Mouse (Mus musculus): ENCODE data around the gene Crhr1. TPM values are rescaled to one million over a fixed set of nuclear protein-coding genes. Genes with fewer than 3 reads are reported as not detected.
A peak's percentile ranks its signal among the peaks of the same experiment; 100 is the strongest.

The Crhr1 gene
- 8.1 and 9.3 TPM in 2 replicates for polyA plus RNA-seq (2015; fragmentation: Nextera tagmentation; extraction: Ambion mirVana)

DNA sequence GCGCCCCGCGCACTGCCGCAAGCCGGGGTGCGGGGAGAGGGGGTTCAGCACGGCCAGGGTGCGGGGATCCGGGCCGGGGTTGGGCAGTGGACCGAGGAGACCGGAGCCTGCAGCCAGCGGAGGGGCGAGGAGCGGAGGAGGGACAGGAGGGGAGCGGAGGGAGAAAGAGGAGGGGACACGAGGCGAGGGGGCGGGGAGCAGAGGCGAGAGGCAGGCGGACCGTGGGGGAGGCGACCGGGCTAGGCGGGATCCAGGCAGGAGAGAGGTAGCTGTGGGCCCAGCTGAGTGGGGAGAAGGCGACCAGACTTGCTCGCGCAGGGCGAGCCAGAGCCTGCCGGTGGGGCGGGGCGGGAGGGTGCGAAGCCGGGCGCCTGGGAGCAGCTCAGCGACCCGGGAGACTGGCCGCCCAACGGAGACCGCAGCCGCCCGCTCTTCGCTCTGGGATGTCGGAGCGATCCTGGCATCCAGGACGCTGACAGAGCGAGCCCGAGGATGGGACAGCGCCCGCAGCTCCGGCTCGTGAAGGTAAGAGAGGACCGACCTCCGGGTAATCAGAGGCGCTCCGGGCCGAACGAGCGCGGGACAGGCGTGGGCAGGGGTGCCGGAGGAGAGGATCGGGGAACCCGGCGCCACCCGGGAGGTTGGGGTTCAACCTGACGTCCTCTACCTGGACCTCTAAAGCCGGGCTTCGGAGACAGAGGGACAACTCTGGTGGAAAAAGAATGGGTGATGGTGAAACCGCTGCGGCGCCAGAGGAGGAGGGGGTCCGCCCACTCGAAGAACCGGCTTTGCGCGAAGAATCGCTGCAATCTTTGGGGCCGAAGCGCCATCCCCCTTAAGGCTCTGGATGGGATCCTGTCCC lies at the start of gene Crhr1:
Gene Crhr1 (plus strand): TSS at position 276 of the 862 bp plus-strand sequence.
- Histone ChIP-seq H3K36me3 (ENCODE audit: control insufficient read depth, insufficient read depth, low read length) (no peaks in the 10 kb centered on the region), H3K4me3 (ENCODE audit: low read depth, low read length) (peak within 1 kb of the TSS; percentile 68), H3K4me1 (ENCODE audit: control insufficient read depth, insufficient read depth, low read length) (peaks cover 5% of the 10 kb centered on the region; the same call in 1 of the 2 replicates), H3K27ac (ENCODE audit: low read length) (peak within 1 kb of the TSS; percentile 74), H3K4me2 (ENCODE audit: low read length) (peak within 1 kb of the TSS; percentile 92), H3K27me3 (ENCODE audit: control insufficient read depth, insufficient read depth, low read depth, low read length) (peaks cover 10% of the 10 kb centered on the region), H3K9me3 (replicated peaks; ENCODE audit: control insufficient read depth, low read length, poor library complexity, severe bottlenecking) (no peaks in the 10 kb centered on the region), H3K9ac (ENCODE audit: low read depth, low read length) (peak within 1 kb of the TSS; percentile 85)
- peak; percentile 76 for ATAC-seq
- WGBS, result under 1% methylated on average over 73 of the region's 80 CpGs

GRCm38 (mm10) chr11:104083248-104083647 lies 49.4 kb upstream of the Crhr1 start:
- H3K9ac ChIP-seq (ENCODE audit: low read depth, low read length), result no peak overlapping the region
- no peak overlapping the region for H3K4me2 ChIP-seq (ENCODE audit: low read length)
- no peaks in the 10 kb centered on the region for H3K9me3 ChIP-seq (replicated peaks; ENCODE audit: control insufficient read depth, low read length, poor library complexity, severe bottlenecking)
- ATAC-seq, result no peak
- no peak overlapping the region for H3K27ac ChIP-seq (ENCODE audit: low read length)
- H3K27me3 ChIP-seq (ENCODE audit: control insufficient read depth, insufficient read depth, low read depth, low read length), result no peaks in the 10 kb centered on the region
- WGBS, result 92% methylated on average over 6 of the region's 7 CpGs
- H3K36me3 ChIP-seq (ENCODE audit: control insufficient read depth, insufficient read depth, low read length), result no peaks in the 10 kb centered on the region
- no peak overlapping the region for H3K4me3 ChIP-seq (ENCODE audit: low read depth, low read length)
- H3K4me1 ChIP-seq (ENCODE audit: control insufficient read depth, insufficient read depth, low read length), result peaks cover 5% of the 10 kb centered on the region

- 84% methylated on average over 6 of the region's 6 CpGs for WGBS
- Histone ChIP-seq H3K4me3 (ENCODE audit: low read depth, low read length) (no peak overlapping the region), H3K4me1 (ENCODE audit: control insufficient read depth, insufficient read depth, low read length) (peaks cover 9% of the 10 kb centered on the region), H3K9me3 (replicated peaks; ENCODE audit: control insufficient read depth, low read length, poor library complexity, severe bottlenecking) (no peaks in the 10 kb centered on the region), H3K36me3 (ENCODE audit: control insufficient read depth, insufficient read depth, low read length) (no peaks in the 10 kb centered on the region), H3K4me2 (ENCODE audit: low read length) (no peak overlapping the region), H3K27me3 (ENCODE audit: control insufficient read depth, insufficient read depth, low read depth, low read length) (no peaks in the 10 kb centered on the region), H3K9ac (ENCODE audit: low read depth, low read length) (no peak overlapping the region), H3K27ac (ENCODE audit: low read length) (no peak overlapping the region)
- no peak for ATAC-seq
Observed at GRCm38 (mm10) chr11:104083716-104084115, 48.9 kb upstream of the Crhr1 start.

DNA sequence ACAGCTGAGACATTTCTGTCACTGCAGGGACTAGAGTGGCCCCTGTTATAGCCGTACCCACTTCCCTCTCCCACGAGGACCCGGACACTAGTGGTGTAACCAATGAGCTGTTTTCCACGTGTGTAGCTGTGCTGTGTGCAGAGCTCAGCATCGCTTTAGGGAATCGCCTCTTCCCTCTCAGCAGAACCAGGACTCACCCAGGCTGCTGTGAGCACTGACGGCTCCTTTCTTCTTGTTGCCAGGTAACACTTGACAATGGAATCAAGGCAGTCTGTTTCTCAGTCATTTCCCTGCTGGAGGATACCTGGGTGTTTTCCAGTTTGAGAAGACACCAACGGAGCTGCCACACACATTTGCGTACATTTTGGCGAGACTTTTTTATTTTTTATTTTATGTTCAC lies 44.1 kb upstream of the Crhr1 start:
- peak overlapping the region; percentile 42; the same call in 1 of the 2 replicates for H3K27ac ChIP-seq (ENCODE audit: low read length)
- ATAC-seq, result peak; percentile 70
- WGBS, result 27% methylated on average over 10 of the region's 10 CpGs
- H3K27me3 ChIP-seq (ENCODE audit: control insufficient read depth, insufficient read depth, low read depth, low read length), result no peaks in the 10 kb centered on the region
- no peaks in the 10 kb centered on the region for H3K36me3 ChIP-seq (ENCODE audit: control insufficient read depth, insufficient read depth, low read length)
- no peak overlapping the region for H3K4me3 ChIP-seq (ENCODE audit: low read depth, low read length)
- H3K4me1 ChIP-seq (ENCODE audit: control insufficient read depth, insufficient read depth, low read length), result peaks cover 9% of the 10 kb centered on the region
- no peak overlapping the region for H3K9ac ChIP-seq (ENCODE audit: low read depth, low read length)
- H3K4me2 ChIP-seq (ENCODE audit: low read length), result peak overlapping the region; percentile 14; the same call in 1 of the 2 replicates
- no peaks in the 10 kb centered on the region for H3K9me3 ChIP-seq (replicated peaks; ENCODE audit: control insufficient read depth, low read length, poor library complexity, severe bottlenecking)

GRCm38 (mm10) chr11:104090769-104091168 lies 41.9 kb upstream of the Crhr1 start:
- Histone ChIP-seq H3K27ac (ENCODE audit: low read length) (no peak overlapping the region), H3K36me3 (ENCODE audit: control insufficient read depth, insufficient read depth, low read length) (no peaks in the 10 kb centered on the region), H3K9ac (ENCODE audit: low read depth, low read length) (no peak overlapping the region), H3K27me3 (ENCODE audit: control insufficient read depth, insufficient read depth, low read depth, low read length) (no peaks in the 10 kb centered on the region), H3K9me3 (replicated peaks; ENCODE audit: control insufficient read depth, low read length, poor library complexity, severe bottlenecking) (no peaks in the 10 kb centered on the region), H3K4me1 (ENCODE audit: control insufficient read depth, insufficient read depth, low read length) (peaks cover 9% of the 10 kb centered on the region), H3K4me2 (ENCODE audit: low read length) (no peak overlapping the region), H3K4me3 (ENCODE audit: low read depth, low read length) (no peak overlapping the region)
- no peak for ATAC-seq

DNA sequence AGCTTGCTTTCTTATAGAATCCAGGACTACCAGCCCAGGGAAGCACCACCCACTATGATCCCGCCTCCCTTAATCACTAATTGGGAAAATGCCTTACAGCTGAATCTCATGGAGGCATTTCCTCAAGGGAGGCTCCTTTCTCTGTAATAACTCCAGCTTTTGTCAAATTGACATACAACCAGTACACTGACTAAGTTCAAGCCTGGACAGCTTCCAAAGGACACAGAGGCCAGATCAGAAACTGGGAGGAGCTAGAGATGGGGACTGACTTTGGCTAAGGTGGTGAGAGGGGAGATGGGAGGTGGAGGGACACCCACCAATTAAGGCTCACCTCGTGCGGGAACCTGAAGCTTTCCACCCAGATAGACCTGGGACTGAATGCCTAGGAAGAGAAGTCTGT lies 37.5 kb upstream of the Crhr1 start:
- Histone ChIP-seq H3K4me1 (ENCODE audit: control insufficient read depth, insufficient read depth, low read length) (no peaks in the 10 kb centered on the region), H3K27me3 (ENCODE audit: control insufficient read depth, insufficient read depth, low read depth, low read length) (no peaks in the 10 kb centered on the region), H3K27ac (ENCODE audit: low read length) (no peak overlapping the region), H3K4me3 (ENCODE audit: low read depth, low read length) (no peak overlapping the region), H3K9ac (ENCODE audit: low read depth, low read length) (no peak overlapping the region), H3K4me2 (ENCODE audit: low read length) (no peak overlapping the region), H3K36me3 (ENCODE audit: control insufficient read depth, insufficient read depth, low read length) (no peaks in the 10 kb centered on the region), H3K9me3 (replicated peaks; ENCODE audit: control insufficient read depth, low read length, poor library complexity, severe bottlenecking) (no peaks in the 10 kb centered on the region)
- ATAC-seq, result no peak
- WGBS, result 79% methylated on average over 3 of the region's 3 CpGs

DNA sequence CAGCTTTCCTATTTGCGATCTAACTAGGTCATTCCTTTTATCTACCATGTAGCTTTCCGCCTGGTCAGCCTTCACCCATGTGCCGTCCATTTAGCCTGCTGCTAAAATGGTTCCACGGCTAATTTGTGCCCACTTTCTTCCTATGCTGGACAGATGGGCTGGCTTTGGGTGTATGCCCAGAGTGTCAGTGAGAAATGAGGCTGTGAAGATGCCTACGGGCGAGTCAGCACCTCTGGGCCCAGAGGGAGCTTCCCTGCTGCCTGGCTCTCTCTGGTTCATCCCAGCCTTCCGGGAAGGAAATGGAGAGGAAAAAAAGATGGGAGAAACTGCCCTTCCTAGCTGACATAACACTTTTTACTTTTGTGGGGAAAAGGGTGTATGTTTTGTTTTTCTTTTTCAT lies 36.1 kb upstream of the Crhr1 start:
- no peak overlapping the region for H3K4me2 ChIP-seq (ENCODE audit: low read length)
- ATAC-seq, result no peak
- no peak overlapping the region for H3K4me3 ChIP-seq (ENCODE audit: low read depth, low read length)
- no peak overlapping the region for H3K27ac ChIP-seq (ENCODE audit: low read length)
- no peaks in the 10 kb centered on the region for H3K36me3 ChIP-seq (ENCODE audit: control insufficient read depth, insufficient read depth, low read length)
- no peak overlapping the region for H3K9ac ChIP-seq (ENCODE audit: low read depth, low read length)
- no peaks in the 10 kb centered on the region for H3K27me3 ChIP-seq (ENCODE audit: control insufficient read depth, insufficient read depth, low read depth, low read length)
- 76% methylated on average over 7 of the region's 7 CpGs for WGBS
- H3K4me1 ChIP-seq (ENCODE audit: control insufficient read depth, insufficient read depth, low read length), result no peaks in the 10 kb centered on the region
- no peaks in the 10 kb centered on the region for H3K9me3 ChIP-seq (replicated peaks; ENCODE audit: control insufficient read depth, low read length, poor library complexity, severe bottlenecking)

DNA sequence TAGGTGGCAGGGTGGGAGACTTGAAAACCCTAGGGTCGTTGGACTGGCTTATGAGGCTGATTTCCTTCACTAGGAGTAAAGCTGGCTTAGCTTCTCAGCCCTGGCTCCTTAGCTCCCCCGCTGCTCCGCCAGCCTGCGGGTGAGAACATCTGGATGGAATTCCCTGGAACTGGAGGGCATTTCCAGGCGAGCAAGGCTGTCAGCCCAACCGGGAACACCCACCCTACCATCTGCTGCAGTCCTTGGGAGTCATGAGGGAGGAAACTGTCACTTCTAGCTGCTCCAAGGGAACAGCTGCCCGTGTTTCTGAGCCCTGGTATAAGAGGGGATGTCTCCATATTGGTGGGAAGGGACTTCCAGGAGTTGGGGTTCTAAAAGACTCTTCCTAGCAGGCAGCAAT lies 33.1 kb upstream of the Crhr1 start:
- H3K4me1 ChIP-seq (ENCODE audit: control insufficient read depth, insufficient read depth, low read length), result no peaks in the 10 kb centered on the region
- 22% methylated on average over 7 of the region's 7 CpGs for WGBS
- no peaks in the 10 kb centered on the region for H3K36me3 ChIP-seq (ENCODE audit: control insufficient read depth, insufficient read depth, low read length)
- no peak for ATAC-seq
- no peak overlapping the region for H3K4me3 ChIP-seq (ENCODE audit: low read depth, low read length)
- H3K4me2 ChIP-seq (ENCODE audit: low read length), result no peak overlapping the region
- H3K27ac ChIP-seq (ENCODE audit: low read length), result no peak overlapping the region; the same call in 1 of the 2 replicates
- H3K9me3 ChIP-seq (replicated peaks; ENCODE audit: control insufficient read depth, low read length, poor library complexity, severe bottlenecking), result no peaks in the 10 kb centered on the region
- no peaks in the 10 kb centered on the region for H3K27me3 ChIP-seq (ENCODE audit: control insufficient read depth, insufficient read depth, low read depth, low read length)
- H3K9ac ChIP-seq (ENCODE audit: low read depth, low read length), result no peak overlapping the region

- no peaks in the 10 kb centered on the region for H3K9me3 ChIP-seq (replicated peaks; ENCODE audit: control insufficient read depth, low read length, poor library complexity, severe bottlenecking)
- H3K27ac ChIP-seq (ENCODE audit: low read length), result no peak overlapping the region
- peaks cover 12% of the 10 kb centered on the region; the same call in 1 of the 2 replicates for H3K4me1 ChIP-seq (ENCODE audit: control insufficient read depth, insufficient read depth, low read length)
- WGBS, result 14% methylated on average over 8 of the region's 8 CpGs
- no peak overlapping the region for H3K4me3 ChIP-seq (ENCODE audit: low read depth, low read length)
- ATAC-seq, result no peak
- no peaks in the 10 kb centered on the region for H3K36me3 ChIP-seq (ENCODE audit: control insufficient read depth, insufficient read depth, low read length)
- H3K9ac ChIP-seq (ENCODE audit: low read depth, low read length), result no peak overlapping the region
- H3K27me3 ChIP-seq (ENCODE audit: control insufficient read depth, insufficient read depth, low read depth, low read length), result no peaks in the 10 kb centered on the region
- no peak overlapping the region for H3K4me2 ChIP-seq (ENCODE audit: low read length)
Observed at GRCm38 (mm10) chr11:104102641-104103040, 30.0 kb upstream of the Crhr1 start.

Measured in midbrain, embryonic 16.5 days (tissue).